Comparison of ENCODE assay signal across 10 mouse cellular contexts in the genomic region with DNA sequence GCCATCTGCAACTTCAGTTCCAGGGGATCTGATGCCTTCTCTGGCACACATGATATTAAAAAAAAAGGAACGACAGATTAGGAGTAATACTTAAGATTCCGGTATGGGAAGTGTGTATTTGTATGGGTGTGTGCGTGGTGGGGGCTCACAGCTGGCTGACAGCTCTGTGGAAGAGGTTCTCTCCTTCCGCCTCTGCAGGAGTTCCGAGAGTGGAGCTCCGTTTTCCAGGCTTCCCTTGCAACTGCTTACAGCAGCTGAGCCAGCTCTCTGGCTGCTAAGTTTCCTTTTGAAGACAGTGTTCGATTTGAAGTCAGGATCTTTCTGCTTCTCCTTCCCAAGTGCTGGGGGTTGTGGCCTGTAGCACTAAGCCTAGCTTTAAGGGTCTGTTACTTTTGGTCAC. TPM values are rescaled to one million over a fixed set of nuclear protein-coding genes. Genes with fewer than 3 reads are reported as not detected.
A peak's percentile ranks its signal among the peaks of the same experiment; 100 is the strongest.
DNase-seq lines count a peak whose midpoint lies in the region; ATAC-seq and TF ChIP-seq lines count a peak whose summit lies in the region.
"Had no signal": no experiment of that assay in that cellular context is flagged by ENCODE, and none has a peak within 500 bp of the region (broad histone marks: within the 10 kb centered on the region; RNA-seq: fewer than 3 reads in every experiment).

No protein-coding gene starts in this region.

- TF ChIP-seq CTCF in kidney, postnatal 0 days (IDR thresholded peaks at IDR 0.05; ENCODE audit: low read depth) = no peak

- peak overlapping the region; percentile 88 for H3K4me3 ChIP-seq in erythroblast, embryonic 14.5 days (replicated peaks)
- H3K4me3 ChIP-seq in kidney, postnatal 0 days (replicated peaks; ENCODE audit: low read depth, low read length) = no peak overlapping the region
- peak overlapping the region; percentile 89 for H3K4me3 ChIP-seq in embryonic facial prominence, embryonic 13.5 days
- H3K4me3 ChIP-seq in liver, embryonic 15.5 days (replicated peaks) = peak overlapping the region; percentile 72

- 0 out of 2 replicates have a peak overlapping the region, but pooled peaks have one; percentile 3 for H3K9ac ChIP-seq in kidney, postnatal 0 days (ENCODE audit: low read depth, low read length)
- H3K9ac ChIP-seq in embryonic facial prominence, embryonic 13.5 days = peak overlapping the region; percentile 87
- no peak overlapping the region for H3K9ac ChIP-seq in liver, embryonic 15.5 days

- ATAC-seq in erythroblast, adult 5-6 weeks (replicated peaks; ENCODE audit: low FRiP score, poor library complexity, severe bottlenecking) = no peak
- no peak for ATAC-seq in kidney, postnatal 0 days (replicated peaks; ENCODE audit: low FRiP score, low read depth)
- no peak for ATAC-seq in embryonic facial prominence, embryonic 13.5 days (ENCODE audit: insufficient number of reproducible peaks, insufficient read depth, low FRiP score, low TSS enrichment, low read depth)
- ATAC-seq in liver, embryonic 15.5 days (ENCODE audit: insufficient read depth) = no peak

- 87% methylated on average over 7 of the region's 7 CpGs for WGBS in kidney, postnatal 0 days
- 87% methylated on average over 7 of the region's 7 CpGs for WGBS in embryonic facial prominence, embryonic 13.5 days
- WGBS in liver, embryonic 15.5 days (ENCODE audit: insufficient replicate concordance) = 70% methylated on average over 7 of the region's 7 CpGs

- H3K27me3 ChIP-seq in erythroblast, embryonic 14.5 days (ENCODE audit: control insufficient read depth) = no peaks in the 10 kb centered on the region
- H3K27me3 ChIP-seq in kidney, postnatal 0 days (ENCODE audit: insufficient read depth, low read length) = no peaks in the 10 kb centered on the region
- no peaks in the 10 kb centered on the region for H3K27me3 ChIP-seq in embryonic facial prominence, embryonic 13.5 days
- H3K27me3 ChIP-seq in liver, embryonic 15.5 days = no peaks in the 10 kb centered on the region

- no peak overlapping the region for H3K4me2 ChIP-seq in kidney, postnatal 0 days (ENCODE audit: low read length)
- peak overlapping the region; percentile 81 for H3K4me2 ChIP-seq in embryonic facial prominence, embryonic 13.5 days
- peak overlapping the region; percentile 81 for H3K4me2 ChIP-seq in liver, embryonic 15.5 days

- H3K36me3 ChIP-seq in erythroblast, embryonic 14.5 days (ENCODE audit: control insufficient read depth) = peaks cover 46% of the 10 kb centered on the region
- H3K36me3 ChIP-seq in kidney, postnatal 0 days (ENCODE audit: insufficient read depth, low read length) = peaks cover 25% of the 10 kb centered on the region
- H3K36me3 ChIP-seq in embryonic facial prominence, embryonic 13.5 days = peaks cover 43% of the 10 kb centered on the region
- peaks cover 31% of the 10 kb centered on the region for H3K36me3 ChIP-seq in liver, embryonic 15.5 days (replicated peaks)

- no peak for DNase-seq in kidney, postnatal 0 days (ENCODE audit: low spot score)
- no peak for DNase-seq in kidney, adult 11 months
- no peak for DNase-seq in urinary bladder, postnatal 10 days (ENCODE audit: low spot score)
- DNase-seq in right cerebral cortex, postnatal 25 days = no peak
- DNase-seq: cerebellum, adult 2 months; kidney, adult 8-10 months had no signal

- no peaks in the 10 kb centered on the region for H3K9me3 ChIP-seq in erythroblast, embryonic 14.5 days (ENCODE audit: control insufficient read depth, low read length)
- H3K9me3 ChIP-seq in kidney, postnatal 0 days (replicated peaks; ENCODE audit: low read length) = no peaks in the 10 kb centered on the region
- no peaks in the 10 kb centered on the region for H3K9me3 ChIP-seq in embryonic facial prominence, embryonic 13.5 days
- H3K9me3 ChIP-seq in liver, embryonic 15.5 days (replicated peaks) = no peaks in the 10 kb centered on the region

- H3K4me1 ChIP-seq in erythroblast, embryonic 14.5 days (ENCODE audit: control insufficient read depth) = peaks cover 44% of the 10 kb centered on the region
- peaks cover 4% of the 10 kb centered on the region; the same call in 1 of the 2 replicates for H3K4me1 ChIP-seq in kidney, postnatal 0 days (replicated peaks; ENCODE audit: insufficient read depth, low read length)
- peaks cover 12% of the 10 kb centered on the region for H3K4me1 ChIP-seq in embryonic facial prominence, embryonic 13.5 days
- H3K4me1 ChIP-seq in liver, embryonic 15.5 days (replicated peaks) = peaks cover 26% of the 10 kb centered on the region

- H3K27ac ChIP-seq in kidney, postnatal 0 days = no peak overlapping the region
- no peak overlapping the region for H3K27ac ChIP-seq in embryonic facial prominence, embryonic 13.5 days
- no peak overlapping the region for H3K27ac ChIP-seq in liver, embryonic 15.5 days (replicated peaks)

RNA-seq across cellular contexts. Expression of a gene that starts 1.8 kb away (rescaled TPM):
- polyA plus RNA-seq in erythroblast, embryonic 14.5 days (2012) = 0.95 and 1.7 TPM in 2 replicates
- 9.6 and 13.2 TPM in 2 replicates for total RNA-seq in erythroblast, adult 5-6 weeks (2015; ENCODE audit: low replicate concordance)
- total RNA-seq in erythroblast, adult 5-6 weeks (2017; ENCODE audit: low replicate concordance) = 20.2 and 29.2 TPM in 2 replicates
- 78.5 and 103 TPM in 2 replicates for polyA plus RNA-seq in kidney, postnatal 0 days (2015; fragmentation: Nextera tagmentation; extraction: Ambion mirVana)
- polyA plus RNA-seq in embryonic facial prominence, embryonic 13.5 days (2015; fragmentation: Nextera tagmentation; extraction: Ambion mirVana) = 153 and 177 TPM in 2 replicates
- 69.9 and 70.2 TPM in 2 replicates for polyA plus RNA-seq in liver, embryonic 15.5 days (2015; fragmentation: Nextera tagmentation; extraction: Ambion mirVana)

RNA-seq across cellular contexts. Expression of a gene that starts 27.5 kb away (rescaled TPM):
- polyA plus RNA-seq in erythroblast, embryonic 14.5 days (2012) = 0.52 and 0.66 TPM in 2 replicates
- total RNA-seq in erythroblast, adult 5-6 weeks (2015; ENCODE audit: low replicate concordance) = 5.6 TPM in 1 of 2 replicates, not detected in the other
- 9.5 and 10.0 TPM in 2 replicates for total RNA-seq in erythroblast, adult 5-6 weeks (2017; ENCODE audit: low replicate concordance)
- polyA plus RNA-seq in kidney, postnatal 0 days (2015; fragmentation: Nextera tagmentation; extraction: Ambion mirVana) = 20.1 and 23.5 TPM in 2 replicates
- polyA plus RNA-seq in embryonic facial prominence, embryonic 13.5 days (2015; fragmentation: Nextera tagmentation; extraction: Ambion mirVana) = 25.9 and 26.3 TPM in 2 replicates
- 8.3 and 10.6 TPM in 2 replicates for polyA plus RNA-seq in liver, embryonic 15.5 days (2015; fragmentation: Nextera tagmentation; extraction: Ambion mirVana)

Comparison
In these comparisons a context has a peak if more than half of its experiments do, and no peak if none do; other contexts are left out.
1. RNA of a gene that starts 1.8 kb away (polyA plus RNA-seq): 153 to 177 TPM in embryonic facial prominence, embryonic 13.5 days, 78.5 to 103 TPM in kidney, postnatal 0 days and 69.9 to 70.2 TPM in liver, embryonic 15.5 days; 0.95 to 1.7 TPM in erythroblast, embryonic 14.5 days; every median in the first group is over 10 times any median in the second.